Mouse (Mus musculus) erythroblast, embryonic 14.5 days (primary cell): ENCODE measurements around the gene Mpo. TPM values are rescaled to one million over a fixed set of nuclear protein-coding genes. Genes with fewer than 3 reads are reported as not detected.

ENCODE experiments used
- H3K27me3 ChIP-seq: 2 replicates; pipeline ENCODE4 v1.6.1; 2012; ENCODE audit warnings: inconsistent platforms; ENCODE audit not compliant: control insufficient read depth
- H3K36me3 ChIP-seq: 2 replicates; pipeline ENCODE4 v1.6.1; 2012; ENCODE audit warnings: mild to moderate bottlenecking, inconsistent platforms; ENCODE audit not compliant: control insufficient read depth
- H3K4me1 ChIP-seq: 2 replicates; pipeline ENCODE4 v1.6.1; 2012; ENCODE audit warnings: inconsistent platforms; ENCODE audit not compliant: control insufficient read depth
- H3K4me3 ChIP-seq: replicated peaks from 2 replicates; pipeline ENCODE3; 2012; ENCODE audit warnings: moderate library complexity, mild to moderate bottlenecking, inconsistent platforms
- H3K9me3 ChIP-seq: 2 replicates; pipeline ENCODE4 v1.6.1; 2012; ENCODE audit warnings: low read length, inconsistent platforms, mixed read lengths; ENCODE audit not compliant: control insufficient read depth
- GATA1 ChIP-seq: IDR thresholded peaks from 2 replicates; pipeline ENCODE4 v1.6.1; 2012; ENCODE audit warnings: low read length, inconsistent platforms, mixed read lengths
- TAL1 ChIP-seq: IDR thresholded peaks from 3 replicates; pipeline ENCODE4 v1.6.1; 2012; ENCODE audit warnings: low read length, inconsistent platforms, mixed read lengths
- polyA plus RNA-seq: library from polyadenylated mRNA; stranded (reverse); fragments of >175 nt; gene quantifications from 2 replicates; pipeline ENCODE4 v1.2.3, GENCODE M21; 2012

Mpo gene
- polyA plus RNA-seq, 1 experiment, result 3.6 TPM

GRCm38 (mm10) chr11:87756251-87756820 lies 37.0 kb upstream of the Mpo start:
- H3K9me3 ChIP-seq, result no peaks in the 10 kb centered on the region
- H3K27me3 ChIP-seq, result peaks cover 12% of the 10 kb centered on the region
- H3K4me3 ChIP-seq, result peak overlapping the region; percentile 70
- H3K4me1 ChIP-seq, result peaks cover 78% of the 10 kb centered on the region
- TF ChIP-seq GATA1, result no peak
- no peak for TF ChIP-seq TAL1
- H3K36me3 ChIP-seq, result peaks cover 41% of the 10 kb centered on the region

- TF ChIP-seq GATA1 (no peak), TAL1 (no peak)
These were observed 36.1 kb upstream of the Mpo start for GRCm38 (mm10) chr11:87757001-87757954.

GRCm38 (mm10) chr11:87758161-87758911 lies 35.0 kb upstream of the Mpo start:
- Histone ChIP-seq H3K36me3 (peaks cover 30% of the 10 kb centered on the region), H3K9me3 (peaks cover under 1% of the 10 kb centered on the region), H3K4me3 (peak overlapping the region; percentile 70), H3K27me3 (peaks cover 32% of the 10 kb centered on the region), H3K4me1 (peaks cover 60% of the 10 kb centered on the region)
- TF ChIP-seq GATA1, result no peak
- no peak for TF ChIP-seq TAL1

More at GRCm38 (mm10) chr11:87757001-87757954, 36.1 kb upstream of the Mpo start:
- peak overlapping the region; percentile 70 for H3K4me3 ChIP-seq
- no peaks in the 10 kb centered on the region for H3K9me3 ChIP-seq
- peaks cover 70% of the 10 kb centered on the region for H3K4me1 ChIP-seq
- peaks cover 22% of the 10 kb centered on the region for H3K27me3 ChIP-seq
- peaks cover 33% of the 10 kb centered on the region for H3K36me3 ChIP-seq

- Histone ChIP-seq H3K4me1 (peaks cover 60% of the 10 kb centered on the region), H3K4me3 (peak overlapping the region; percentile 70), H3K9me3 (peaks cover 8% of the 10 kb centered on the region), H3K36me3 (peaks cover 29% of the 10 kb centered on the region), H3K27me3 (peaks cover 40% of the 10 kb centered on the region)
- TF ChIP-seq TAL1 (no peak), GATA1 (no peak)
These were observed 34.3 kb upstream of the Mpo start for GRCm38 (mm10) chr11:87758957-87759608.

- Histone ChIP-seq H3K27me3 (peaks cover 45% of the 10 kb centered on the region), H3K36me3 (peaks cover 29% of the 10 kb centered on the region), H3K4me1 (peaks cover 60% of the 10 kb centered on the region), H3K9me3 (peaks cover 12% of the 10 kb centered on the region), H3K4me3 (no peak overlapping the region)
- peak; percentile 86 for TF ChIP-seq GATA1
- no peak for TF ChIP-seq TAL1
These were observed 33.8 kb upstream of the Mpo start for GRCm38 (mm10) chr11:87759609-87760005.

GRCm38 (mm10) chr11:87760301-87761081 lies 32.9 kb upstream of the Mpo start, which contains the start of gene Tspoap1:
Gene Tspoap1 (plus strand): TSS chr11:87760541.
- Histone ChIP-seq H3K36me3 (peaks cover 28% of the 10 kb centered on the region), H3K27me3 (peaks cover 54% of the 10 kb centered on the region), H3K9me3 (peaks cover 14% of the 10 kb centered on the region), H3K4me3 (no peak within 1 kb of the TSS), H3K4me1 (peaks cover 52% of the 10 kb centered on the region)
- TF ChIP-seq TAL1 (no peak), GATA1 (no peak)

GRCm38 (mm10) chr11:87761181-87761721 lies 32.1 kb upstream of the Mpo start:
- TF ChIP-seq TAL1, result no peak
- Histone ChIP-seq H3K4me1 (peaks cover 52% of the 10 kb centered on the region), H3K36me3 (peaks cover 24% of the 10 kb centered on the region), H3K4me3 (no peak overlapping the region), H3K9me3 (peaks cover 14% of the 10 kb centered on the region), H3K27me3 (peaks cover 61% of the 10 kb centered on the region)
